Mouse (Mus musculus) stomach, postnatal 0 days (tissue): Measurements from ENCODE around the gene Ppil1.

Experiments
- CTCF ChIP-seq: IDR thresholded peaks from 2 replicates; pipeline ENCODE4 v1.5.1; 2016; ENCODE audit warnings: antibody characterized with exemption, low read depth, mild to moderate bottlenecking, moderate library complexity
- EP300 ChIP-seq: optimal IDR thresholded peaks from 2 replicates; pipeline ENCODE3; 2016; ENCODE audit warnings: antibody characterized with exemption

- TF ChIP-seq EP300 (no peak), CTCF (peak; percentile 25; the same call in 1 of the 2 replicates)
These were observed 18.4 kb upstream of the Ppil1 start for GRCm38 (mm10) chr17:29282216-29282952.
